Mouse (Mus musculus): ENCODE results near the gene Plod2. TPM values are rescaled to one million over a fixed set of nuclear protein-coding genes. Genes with fewer than 3 reads are reported as not detected.

Gene Plod2
- polyA plus RNA-seq, 1 experiment from 2014 or later = 11.6 TPM

GRCm38 (mm10) chr9:92613206-92613605 lies 71.2 kb downstream of the Plod2 start:
- H3K27me3 ChIP-seq (replicated peaks; ENCODE audit: control insufficient read depth, insufficient read depth, low read length) = no peaks in the 10 kb centered on the region
- no peak overlapping the region for H3K27ac ChIP-seq (ENCODE audit: low read depth, low read length)
- peaks cover 4% of the 10 kb centered on the region; the same call in 1 of the 2 replicates for H3K4me1 ChIP-seq (replicated peaks; ENCODE audit: control insufficient read depth, insufficient read depth, low read length)
- WGBS = 66% methylated on average over 8 of the region's 8 CpGs
- H3K9me3 ChIP-seq (ENCODE audit: control insufficient read depth) = no peaks in the 10 kb centered on the region
- no peak overlapping the region for H3K4me2 ChIP-seq (replicated peaks; ENCODE audit: low read depth)
- H3K36me3 ChIP-seq (ENCODE audit: control insufficient read depth, insufficient read depth) = no peaks in the 10 kb centered on the region
- no peak for TF ChIP-seq CTCF (IDR thresholded peaks at IDR 0.05; ENCODE audit: low read depth)
- no peak overlapping the region for H3K4me3 ChIP-seq (ENCODE audit: low read depth, low read length)
- H3K9ac ChIP-seq (ENCODE audit: low read depth, low read length) = no peak overlapping the region
- ATAC-seq = no peak

- ATAC-seq = no peak
- no peak overlapping the region for H3K4me2 ChIP-seq (replicated peaks; ENCODE audit: low read depth)
- no peak overlapping the region for H3K4me3 ChIP-seq (ENCODE audit: low read depth, low read length)
- TF ChIP-seq CTCF (IDR thresholded peaks at IDR 0.05; ENCODE audit: low read depth) = no peak
- no peak overlapping the region for H3K9ac ChIP-seq (ENCODE audit: low read depth, low read length)
- no peaks in the 10 kb centered on the region for H3K36me3 ChIP-seq (ENCODE audit: control insufficient read depth, insufficient read depth)
- WGBS = 67% methylated on average over 2 of the region's 2 CpGs
- H3K4me1 ChIP-seq (replicated peaks; ENCODE audit: control insufficient read depth, insufficient read depth, low read length) = peaks cover 4% of the 10 kb centered on the region; the same call in 1 of the 2 replicates
- no peak overlapping the region for H3K27ac ChIP-seq (ENCODE audit: low read depth, low read length)
- H3K9me3 ChIP-seq (ENCODE audit: control insufficient read depth) = no peaks in the 10 kb centered on the region
- no peaks in the 10 kb centered on the region for H3K27me3 ChIP-seq (replicated peaks; ENCODE audit: control insufficient read depth, insufficient read depth, low read length)
These were observed 74.4 kb downstream of the Plod2 start for GRCm38 (mm10) chr9:92616418-92616817.

GRCm38 (mm10) chr9:92617376-92617775 lies 75.4 kb downstream of the Plod2 start:
- ATAC-seq = no peak
- 70% methylated on average over 2 of the region's 2 CpGs for WGBS

GRCm38 (mm10) chr9:92620088-92620487 lies 78.1 kb downstream of the Plod2 start:
- no peak for ATAC-seq
- WGBS = 39% methylated on average over 1 of the region's 1 CpGs

More at GRCm38 (mm10) chr9:92617376-92617775, 75.4 kb downstream of the Plod2 start:
- no peak overlapping the region; the same call in 1 of the 2 replicates for H3K27ac ChIP-seq (ENCODE audit: low read depth, low read length)
- no peak for TF ChIP-seq CTCF (IDR thresholded peaks at IDR 0.05; ENCODE audit: low read depth)
- no peaks in the 10 kb centered on the region for H3K27me3 ChIP-seq (replicated peaks; ENCODE audit: control insufficient read depth, insufficient read depth, low read length)
- no peak overlapping the region for H3K9ac ChIP-seq (ENCODE audit: low read depth, low read length)
- peaks cover 4% of the 10 kb centered on the region; the same call in 1 of the 2 replicates for H3K4me1 ChIP-seq (replicated peaks; ENCODE audit: control insufficient read depth, insufficient read depth, low read length)
- H3K4me2 ChIP-seq (replicated peaks; ENCODE audit: low read depth) = no peak overlapping the region
- H3K9me3 ChIP-seq (ENCODE audit: control insufficient read depth) = no peaks in the 10 kb centered on the region
- no peak overlapping the region for H3K4me3 ChIP-seq (ENCODE audit: low read depth, low read length)
- no peaks in the 10 kb centered on the region for H3K36me3 ChIP-seq (ENCODE audit: control insufficient read depth, insufficient read depth)

GRCm38 (mm10) chr9:92621246-92621645 lies 79.2 kb downstream of the Plod2 start:
- Histone ChIP-seq H3K27ac (ENCODE audit: low read depth, low read length) (no peak overlapping the region), H3K4me2 (replicated peaks; ENCODE audit: low read depth) (no peak overlapping the region), H3K9me3 (ENCODE audit: control insufficient read depth) (no peaks in the 10 kb centered on the region), H3K27me3 (replicated peaks; ENCODE audit: control insufficient read depth, insufficient read depth, low read length) (no peaks in the 10 kb centered on the region), H3K36me3 (ENCODE audit: control insufficient read depth, insufficient read depth) (no peaks in the 10 kb centered on the region), H3K4me3 (ENCODE audit: low read depth, low read length) (no peak overlapping the region), H3K4me1 (replicated peaks; ENCODE audit: control insufficient read depth, insufficient read depth, low read length) (peaks cover 1% of the 10 kb centered on the region; the same call in 1 of the 2 replicates), H3K9ac (ENCODE audit: low read depth, low read length) (no peak overlapping the region)
- ATAC-seq = no peak
- no peak for TF ChIP-seq CTCF (IDR thresholded peaks at IDR 0.05; ENCODE audit: low read depth)
- WGBS = 69% methylated on average over 3 of the region's 3 CpGs

More at GRCm38 (mm10) chr9:92620088-92620487, 78.1 kb downstream of the Plod2 start:
- no peak for TF ChIP-seq CTCF (IDR thresholded peaks at IDR 0.05; ENCODE audit: low read depth)
- H3K36me3 ChIP-seq (ENCODE audit: control insufficient read depth, insufficient read depth) = no peaks in the 10 kb centered on the region
- no peaks in the 10 kb centered on the region for H3K27me3 ChIP-seq (replicated peaks; ENCODE audit: control insufficient read depth, insufficient read depth, low read length)
- peaks cover 4% of the 10 kb centered on the region; the same call in 1 of the 2 replicates for H3K4me1 ChIP-seq (replicated peaks; ENCODE audit: control insufficient read depth, insufficient read depth, low read length)
- H3K4me2 ChIP-seq (replicated peaks; ENCODE audit: low read depth) = no peak overlapping the region
- no peak overlapping the region for H3K9ac ChIP-seq (ENCODE audit: low read depth, low read length)
- no peak overlapping the region for H3K27ac ChIP-seq (ENCODE audit: low read depth, low read length)
- H3K4me3 ChIP-seq (ENCODE audit: low read depth, low read length) = no peak overlapping the region
- H3K9me3 ChIP-seq (ENCODE audit: control insufficient read depth) = no peaks in the 10 kb centered on the region

GRCm38 (mm10) chr9:92621878-92622282 lies 79.9 kb downstream of the Plod2 start:
- WGBS = 53% methylated on average over 2 of the region's 2 CpGs
- ATAC-seq = no peak
- no peak overlapping the region for H3K27ac ChIP-seq (ENCODE audit: low read depth, low read length)
- no peaks in the 10 kb centered on the region for H3K36me3 ChIP-seq (ENCODE audit: control insufficient read depth, insufficient read depth)
- no peaks in the 10 kb centered on the region for H3K4me1 ChIP-seq (replicated peaks; ENCODE audit: control insufficient read depth, insufficient read depth, low read length)
- no peak for TF ChIP-seq CTCF (IDR thresholded peaks at IDR 0.05; ENCODE audit: low read depth)
- no peaks in the 10 kb centered on the region for H3K27me3 ChIP-seq (replicated peaks; ENCODE audit: control insufficient read depth, insufficient read depth, low read length)
- H3K9ac ChIP-seq (ENCODE audit: low read depth, low read length) = no peak overlapping the region
- H3K4me2 ChIP-seq (replicated peaks; ENCODE audit: low read depth) = no peak overlapping the region
- H3K4me3 ChIP-seq (ENCODE audit: low read depth, low read length) = no peak overlapping the region
- H3K9me3 ChIP-seq (ENCODE audit: control insufficient read depth) = no peaks in the 10 kb centered on the region

- H3K9ac ChIP-seq (ENCODE audit: low read depth, low read length) = no peak overlapping the region
- H3K27ac ChIP-seq (ENCODE audit: low read depth, low read length) = no peak overlapping the region
- H3K36me3 ChIP-seq (ENCODE audit: control insufficient read depth, insufficient read depth) = no peaks in the 10 kb centered on the region
- 48% methylated on average over 3 of the region's 3 CpGs for WGBS
- H3K4me2 ChIP-seq (replicated peaks; ENCODE audit: low read depth) = no peak overlapping the region
- H3K27me3 ChIP-seq (replicated peaks; ENCODE audit: control insufficient read depth, insufficient read depth, low read length) = no peaks in the 10 kb centered on the region
- no peak for TF ChIP-seq CTCF (IDR thresholded peaks at IDR 0.05; ENCODE audit: low read depth)
- H3K4me1 ChIP-seq (replicated peaks; ENCODE audit: control insufficient read depth, insufficient read depth, low read length) = no peaks in the 10 kb centered on the region
- H3K9me3 ChIP-seq (ENCODE audit: control insufficient read depth) = no peaks in the 10 kb centered on the region
- no peak overlapping the region for H3K4me3 ChIP-seq (ENCODE audit: low read depth, low read length)
- ATAC-seq = no peak
These were observed 92.8 kb downstream of the Plod2 start for GRCm38 (mm10) chr9:92634792-92635191.

Data from intestine, postnatal 0 days (tissue).